Mouse (Mus musculus) layer of hippocampus, adult 8-10 months (tissue): ENCODE data around the gene Rab4a. TPM values are rescaled to one million over a fixed set of nuclear protein-coding genes. Genes with fewer than 3 reads are reported as not detected.

Source experiments
- DNase-seq, 2 experiments: peaks; one replicate each; pipeline ENCODE4 v3.0.0; 2022; ENCODE audit warnings: low spot score in 2 of 2
- total RNA-seq, 4 experiments: library from RNA; stranded (reverse); gene quantifications; 2 replicates each; pipeline ENCODE4 v1.2.4; 2022

The Rab4a gene
- 10 to 100 TPM; 42.9 to 44.6 (median 43.4) TPM for total RNA-seq

GRCm38 (mm10) chr8:123805718-123806373 is at the start of gene Rab4a:
Gene Rab4a, plus strand, starts transcription at chr8:123805985.
- DNase-seq = peak; percentile 57 to 66

GRCm38 (mm10) chr8:123756901-123757300 is 48.9 kb upstream of the Rab4a start:
- DNase-seq = no peak

- no peak for DNase-seq
These were observed 46.9 kb upstream of the Rab4a start for GRCm38 (mm10) chr8:123758935-123759334.

- DNase-seq = no peak
These were observed 45.9 kb upstream of the Rab4a start for GRCm38 (mm10) chr8:123759933-123760332.

- DNase-seq = no peak
These were observed 45.2 kb upstream of the Rab4a start for GRCm38 (mm10) chr8:123760579-123760978.

- peak in 1 of 2 experiments; percentile 29 for DNase-seq
These were observed 44.4 kb upstream of the Rab4a start for GRCm38 (mm10) chr8:123761266-123761882.

GRCm38 (mm10) chr8:123761883-123762270 is 43.9 kb upstream of the Rab4a start:
- DNase-seq = no peak

- no peak for DNase-seq
These were observed 42.4 kb upstream of the Rab4a start for GRCm38 (mm10) chr8:123763355-123763754.

- DNase-seq = peak in 1 of 2 experiments; percentile 57
These were observed 41.1 kb upstream of the Rab4a start for GRCm38 (mm10) chr8:123764671-123765070.

GRCm38 (mm10) chr8:123766516-123766915 is 39.3 kb upstream of the Rab4a start:
- DNase-seq = no peak

- DNase-seq = no peak
These were observed 37.9 kb upstream of the Rab4a start for GRCm38 (mm10) chr8:123767874-123768273.

- peak; percentile 55 to 69 for DNase-seq
These were observed 37.1 kb upstream of the Rab4a start for GRCm38 (mm10) chr8:123768492-123769356.

GRCm38 (mm10) chr8:123773468-123773867 is 32.3 kb upstream of the Rab4a start:
- no peak for DNase-seq

GRCm38 (mm10) chr8:123774491-123774890 is 31.3 kb upstream of the Rab4a start:
- DNase-seq = no peak

GRCm38 (mm10) chr8:123777319-123777718 is 28.5 kb upstream of the Rab4a start:
- DNase-seq = peak; percentile 60 to 64

- DNase-seq = no peak
These were observed 25.3 kb upstream of the Rab4a start for GRCm38 (mm10) chr8:123780471-123780870.

GRCm38 (mm10) chr8:123781256-123781655 is 24.5 kb upstream of the Rab4a start:
- DNase-seq = no peak

GRCm38 (mm10) chr8:123783525-123784249 is 22.1 kb upstream of the Rab4a start:
- DNase-seq = peak; percentile 77 to 88

- peak; percentile 57 to 73 for DNase-seq
These were observed 19.6 kb upstream of the Rab4a start for GRCm38 (mm10) chr8:123786166-123786565.

- no peak for DNase-seq
These were observed 19.1 kb upstream of the Rab4a start for GRCm38 (mm10) chr8:123786644-123787043.

- no peak for DNase-seq
These were observed 18.4 kb upstream of the Rab4a start for GRCm38 (mm10) chr8:123787254-123787897.
